Comparison of ENCODE assay signal across 17 mouse cellular contexts in genomic region chr6:122543574-122543973, GRCm38 (mm10). TPM values are rescaled to one million over a fixed set of nuclear protein-coding genes. Genes with fewer than 3 reads are reported as not detected.
DNase-seq lines count a peak whose midpoint lies in the region; ATAC-seq lines count a peak whose summit lies in the region.
"Had no signal": no experiment of that assay in that cellular context is flagged by ENCODE, and none has a peak within 500 bp of the region (broad histone marks: within the 10 kb centered on the region; RNA-seq: fewer than 3 reads in every experiment).

No protein-coding gene starts in this region.

- peak; percentile 56 for ATAC-seq in granulocyte monocyte progenitor cell, adult 5-6 weeks (replicated peaks; ENCODE audit: poor library complexity, severe bottlenecking)
- ATAC-seq in megakaryocyte, adult 5-6 weeks (ENCODE audit: poor library complexity, severe bottlenecking), result peak; percentile 60
- ATAC-seq in monocyte, adult 5-6 weeks (replicated peaks; ENCODE audit: insufficient number of reproducible peaks, low FRiP score, low TSS enrichment, poor library complexity, severe bottlenecking), result 0 out of 2 replicates have a peak, but pooled peaks have one; percentile 24
- ATAC-seq: forebrain, embryonic 13.5 days; forebrain, embryonic 15.5 days; forebrain, postnatal 0 days had no signal

- DNase-seq in gastrocnemius, postnatal 36 days, result no peak
- DNase-seq in heart, postnatal 14 days, result no peak
- DNase-seq: adrenal gland, adult 8-10 months; adrenal gland, postnatal 14 days; adrenal gland, postnatal 36 days; cerebellum, adult 11-12 months; cerebellum, adult 2 months; cerebellum, adult 9-10 months; cerebellum, postnatal 10 days; cerebellum, postnatal 25 days; forebrain, postnatal 0 days had no signal

- intact Hi-C loops in gastrocnemius, postnatal 36 days (cut with DNase I), result no loop called here
- intact Hi-C loops in heart, postnatal 14 days (cut with DNase I), result no loop called here

RNA-seq across cellular contexts. Expression of gene Aicda, which starts 10.0 kb away (rescaled TPM):
- not detected in 2 replicates for total RNA-seq in granulocyte monocyte progenitor cell, adult 5-6 weeks (2014; fragmentation: Nextera tagmentation)
- total RNA-seq in granulocyte monocyte progenitor cell, adult 5-6 weeks (2017), result not detected in 2 replicates
- 0.07 TPM in 1 of 2 replicates, not detected in the other for total RNA-seq in megakaryocyte, adult 5-6 weeks (2015)
- total RNA-seq in megakaryocyte, adult 5-6 weeks (2017), result not detected in 2 replicates
- 1.6 TPM in 1 of 3 replicates, not detected in the others for total RNA-seq in monocyte, adult 5-6 weeks (2017)
- total RNA-seq in gastrocnemius, postnatal 36 days (2021), result not detected
- total RNA-seq in heart, postnatal 14 days (2021), result not detected
- total RNA-seq: adrenal gland, adult 8-10 months; adrenal gland, postnatal 14 days; adrenal gland, postnatal 36 days; MEL had no signal

RNA-seq across cellular contexts. Expression of gene Mfap5, which starts 37.9 kb away (rescaled TPM):
- total RNA-seq in granulocyte monocyte progenitor cell, adult 5-6 weeks (2014; fragmentation: Nextera tagmentation), result not detected in 2 replicates
- not detected in 2 replicates for total RNA-seq in granulocyte monocyte progenitor cell, adult 5-6 weeks (2017)
- not detected in 2 replicates for total RNA-seq in megakaryocyte, adult 5-6 weeks (2015)
- not detected in 2 replicates for total RNA-seq in megakaryocyte, adult 5-6 weeks (2017)
- total RNA-seq in monocyte, adult 5-6 weeks (2017), result not detected in 3 replicates
- total RNA-seq in gastrocnemius, postnatal 36 days (2021), result 10 to 100 TPM; 36.4 to 38.2 TPM
- total RNA-seq in heart, postnatal 14 days (2021), result 10 to 100 TPM; 82.5 to 86.0 TPM
- total RNA-seq: MEL had no signal

RNA-seq across cellular contexts. Expression of gene Rimklb, which starts 45.0 kb away (rescaled TPM):
- not detected in 2 replicates for total RNA-seq in granulocyte monocyte progenitor cell, adult 5-6 weeks (2014; fragmentation: Nextera tagmentation)
- not detected in 2 replicates for total RNA-seq in granulocyte monocyte progenitor cell, adult 5-6 weeks (2017)
- not detected in 2 replicates for total RNA-seq in megakaryocyte, adult 5-6 weeks (2015)
- not detected in 2 replicates for total RNA-seq in megakaryocyte, adult 5-6 weeks (2017)
- total RNA-seq in monocyte, adult 5-6 weeks (2017), result not detected in 3 replicates
- under 1 TPM in 1 of 2 experiments, not detected in 1; 0.79 TPM for total RNA-seq in gastrocnemius, postnatal 36 days (2021)
- under 1 TPM in 1 of 2 experiments, not detected in 1; 0.20 TPM for total RNA-seq in heart, postnatal 14 days (2021)

RNA-seq across cellular contexts. Expression of gene Apobec1, which starts 58.7 kb away (rescaled TPM):
- total RNA-seq in granulocyte monocyte progenitor cell, adult 5-6 weeks (2014; fragmentation: Nextera tagmentation), result 17.0 and 28.1 TPM in 2 replicates
- 11.9 and 15.3 TPM in 2 replicates for total RNA-seq in granulocyte monocyte progenitor cell, adult 5-6 weeks (2017)
- total RNA-seq in megakaryocyte, adult 5-6 weeks (2015), result 112 and 151 TPM in 2 replicates
- 78.0 and 87.4 TPM in 2 replicates for total RNA-seq in megakaryocyte, adult 5-6 weeks (2017)
- 129 to 219 TPM (median 170 TPM) in 3 replicates for total RNA-seq in monocyte, adult 5-6 weeks (2017)
- total RNA-seq in gastrocnemius, postnatal 36 days (2021), result 1 to 10 TPM; 2.1 TPM
- 1 to 10 TPM; 3.9 to 4.8 TPM for total RNA-seq in heart, postnatal 14 days (2021)

Comparison
In these comparisons a context has a peak if more than half of its experiments do, and no peak if none do; other contexts are left out.
1. RNA of gene Mfap5, which starts 37.9 kb away (total RNA-seq): 82.5 to 86.0 TPM in heart, postnatal 14 days and 36.4 to 38.2 TPM in gastrocnemius, postnatal 36 days; not detected in granulocyte monocyte progenitor cell, adult 5-6 weeks, not detected in megakaryocyte, adult 5-6 weeks and not detected in monocyte, adult 5-6 weeks; every median in the first group is over 10 times any median in the second.
2. Peak in every context shown above with its lines, with median percentiles within 50 percentile points of each other: ATAC-seq.